Mouse (Mus musculus) embryonic facial prominence, embryonic 10.5 days (tissue): ENCODE data around the gene Tanc1. TPM values are rescaled to one million over a fixed set of nuclear protein-coding genes. Genes with fewer than 3 reads are reported as not detected.

Experiments
- DNase-seq: peaks from one replicate; pipeline ENCODE4 v3.0.0-alpha.2; 2017; ENCODE audit warnings: low spot score
- H3K27ac ChIP-seq: fragments of 300-500 bp; sonication (generic); replicated peaks from 2 replicates; pipeline ENCODE4 v1.5.1; 2016; ENCODE audit warnings: mild to moderate bottlenecking
- H3K27me3 ChIP-seq: fragments of 300-500 bp; sonication (generic); replicated peaks from 2 replicates; pipeline ENCODE4 v1.6.1; 2016; ENCODE audit warnings: low read depth, mild to moderate bottlenecking; ENCODE audit not compliant: poor library complexity, severe bottlenecking
- H3K36me3 ChIP-seq: fragments of 300-500 bp; sonication (generic); replicated peaks from 2 replicates; pipeline ENCODE4 v1.6.1; 2016; ENCODE audit warnings: mild to moderate bottlenecking, moderate library complexity
- H3K4me1 ChIP-seq: fragments of 300-500 bp; sonication (generic); 2 replicates; pipeline ENCODE4 v1.6.1; 2016
- H3K4me3 ChIP-seq: fragments of 300-500 bp; sonication (generic); 2 replicates; pipeline ENCODE4 v1.5.1; 2016; ENCODE audit warnings: mild to moderate bottlenecking, moderate library complexity
- H3K9me3 ChIP-seq: fragments of 300-500 bp; sonication (generic); 2 replicates; pipeline ENCODE4 v1.6.1; 2016; ENCODE audit warnings: mild to moderate bottlenecking
- WGBS: fragments of 180-500 bp; shearing (Covaris S2); methylation state at CpG from one replicate; pipeline ENCODE4 v1.1.7; 2016; 5-methylcytosine and 5-hydroxymethylcytosine counted together
- polyA plus RNA-seq: library from polyadenylated mRNA; unstranded; fragments of >200 nt; fragmentation: Nextera tagmentation; extraction: Ambion mirVana; gene quantifications from 2 replicates; pipeline ENCODE4 v1.2.1, GENCODE M21; 2016

Tanc1 gene
- polyA plus RNA-seq, 1 experiment from 2014 or later: 41.2 TPM

- Histone ChIP-seq H3K4me1 (peaks cover 50% of the 10 kb centered on the region), H3K36me3 (peaks cover 49% of the 10 kb centered on the region), H3K4me3 (0 out of 2 replicates have a peak overlapping the region, but pooled peaks have one; percentile 9), H3K27ac (peak overlapping the region; percentile 81), H3K27me3 (no peaks in the 10 kb centered on the region), H3K9me3 (no peaks in the 10 kb centered on the region)
- 19% methylated on average over 14 of the region's 14 CpGs for WGBS
- peak; percentile 85 for DNase-seq
Observed at GRCm38 (mm10) chr2:59828777-59829508, 217.1 kb downstream of the Tanc1 start.

DNA sequence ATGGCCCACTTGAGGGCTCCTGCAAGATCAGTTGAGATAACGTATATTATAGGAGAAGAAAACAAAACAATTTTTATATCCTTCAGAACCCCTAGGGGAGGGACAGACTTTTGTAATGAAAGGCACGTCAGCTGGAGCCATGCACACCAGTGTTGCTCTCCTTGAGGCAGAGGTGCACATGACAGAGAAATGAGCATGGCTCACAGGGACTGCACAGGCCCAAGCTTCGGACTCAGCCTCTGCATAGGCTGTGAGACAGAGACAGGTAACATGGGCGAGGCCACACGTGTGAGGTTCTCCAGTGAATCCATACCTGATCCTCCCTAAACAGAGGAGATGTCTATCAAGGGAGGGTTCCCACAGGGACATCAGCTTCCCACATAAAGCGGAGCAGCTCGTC lies 217.9 kb downstream of the Tanc1 start:
- peak overlapping the region; percentile 81 for H3K27ac ChIP-seq
- DNase-seq: no peak
- WGBS: 77% methylated on average over 7 of the region's 7 CpGs
- H3K4me3 ChIP-seq: no peak overlapping the region
- H3K36me3 ChIP-seq: peaks cover 49% of the 10 kb centered on the region
- no peaks in the 10 kb centered on the region for H3K27me3 ChIP-seq
- peaks cover 50% of the 10 kb centered on the region for H3K4me1 ChIP-seq
- no peaks in the 10 kb centered on the region for H3K9me3 ChIP-seq

DNA sequence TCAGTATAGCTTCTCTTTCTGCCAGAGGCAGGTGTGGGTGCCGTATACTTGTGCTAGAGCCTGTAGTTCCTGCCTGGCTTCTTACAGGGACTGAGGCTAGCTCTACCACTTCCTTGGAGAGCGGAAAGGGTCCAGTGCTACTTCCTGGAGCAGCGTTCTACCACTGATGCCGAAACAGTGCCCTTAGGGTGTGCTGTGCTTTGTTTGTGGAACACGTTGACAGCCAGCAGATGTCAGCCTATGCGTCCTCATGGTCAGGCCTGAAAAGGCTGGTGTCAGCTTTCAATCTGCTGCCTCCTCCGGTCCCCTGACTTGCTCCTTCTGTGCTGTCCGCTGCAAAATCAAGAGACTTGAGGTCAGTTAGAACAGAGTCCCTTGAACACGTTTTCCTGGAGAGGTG lies 218.3 kb downstream of the Tanc1 start:
- Histone ChIP-seq H3K9me3 (no peaks in the 10 kb centered on the region), H3K27ac (peak overlapping the region; percentile 81), H3K4me1 (peaks cover 50% of the 10 kb centered on the region), H3K36me3 (peaks cover 50% of the 10 kb centered on the region), H3K4me3 (no peak overlapping the region), H3K27me3 (no peaks in the 10 kb centered on the region)
- peak; percentile 71 for DNase-seq
- 14% methylated on average over 9 of the region's 9 CpGs for WGBS

DNA sequence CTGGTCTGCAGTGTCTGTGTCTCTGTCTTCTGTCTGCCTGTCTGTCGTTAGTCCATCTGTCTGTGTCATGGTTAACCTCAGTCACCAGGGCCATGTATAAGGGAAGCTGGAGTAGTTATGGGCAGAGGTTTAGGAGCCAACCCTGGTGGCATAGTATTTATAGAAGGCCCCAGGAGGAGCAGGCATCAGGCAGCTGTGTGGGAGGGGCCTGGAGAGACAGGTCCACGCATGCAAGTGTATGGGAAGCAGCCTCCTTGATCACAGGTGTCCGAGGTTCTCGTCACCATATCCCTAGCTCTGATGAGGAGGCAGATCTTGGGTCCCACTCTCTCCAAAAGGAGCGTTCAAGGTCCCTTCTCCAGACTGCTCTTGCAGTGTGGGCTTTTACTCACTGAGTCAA lies 219.1 kb downstream of the Tanc1 start:
- Histone ChIP-seq H3K27me3 (no peaks in the 10 kb centered on the region), H3K36me3 (peaks cover 58% of the 10 kb centered on the region), H3K27ac (peak overlapping the region; percentile 81), H3K4me3 (no peak overlapping the region), H3K4me1 (peaks cover 50% of the 10 kb centered on the region), H3K9me3 (no peaks in the 10 kb centered on the region)
- DNase-seq: no peak
- WGBS: 81% methylated on average over 5 of the region's 5 CpGs

DNA sequence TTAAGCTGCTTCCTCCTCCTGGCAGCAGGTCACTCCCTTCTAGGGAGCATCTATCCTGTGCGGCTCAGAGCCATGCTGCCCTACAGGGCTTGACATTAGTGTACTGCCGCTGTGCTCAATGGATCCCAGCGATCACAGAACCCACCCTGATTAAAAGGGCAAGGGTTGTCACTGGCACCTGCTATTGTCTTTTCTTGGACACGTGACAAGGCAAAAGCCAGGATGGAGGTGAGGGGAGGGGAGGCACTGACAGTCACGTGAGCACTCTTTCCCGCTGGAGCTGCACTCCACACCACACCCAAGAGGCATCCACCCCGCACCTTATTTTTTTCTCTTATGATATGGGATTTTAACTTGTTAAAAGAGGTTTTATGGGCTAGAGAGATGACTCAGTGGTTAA lies 220.0 kb downstream of the Tanc1 start:
- Histone ChIP-seq H3K4me1 (peaks cover 50% of the 10 kb centered on the region), H3K27ac (no peak overlapping the region), H3K4me3 (no peak overlapping the region), H3K27me3 (no peaks in the 10 kb centered on the region), H3K36me3 (peaks cover 58% of the 10 kb centered on the region), H3K9me3 (no peaks in the 10 kb centered on the region)
- no peak for DNase-seq
- 84% methylated on average over 7 of the region's 7 CpGs for WGBS

DNA sequence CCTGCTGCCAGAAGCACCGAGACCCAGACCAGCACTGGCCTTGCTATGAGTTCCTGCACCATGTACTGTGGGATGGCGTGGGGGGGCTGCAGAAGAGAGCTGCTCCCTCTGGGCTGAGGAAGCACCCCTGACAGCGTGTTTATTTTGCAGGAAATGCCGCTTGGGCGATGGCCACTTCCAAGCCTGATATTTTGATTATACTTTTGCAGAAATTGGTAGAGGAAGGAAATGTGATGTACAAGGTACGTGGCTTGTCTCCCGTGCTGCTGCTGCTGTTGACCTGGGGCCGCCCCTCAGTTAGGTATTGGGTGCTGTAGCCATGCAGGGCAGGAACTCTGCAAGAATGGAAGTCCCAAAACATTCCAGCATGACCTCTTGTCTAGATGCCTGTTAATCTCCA lies 227.0 kb downstream of the Tanc1 start:
- no peaks in the 10 kb centered on the region for H3K9me3 ChIP-seq
- H3K4me1 ChIP-seq: peaks cover 22% of the 10 kb centered on the region
- no peak overlapping the region for H3K27ac ChIP-seq
- DNase-seq: no peak
- WGBS: 91% methylated on average over 8 of the region's 8 CpGs
- H3K36me3 ChIP-seq: peaks cover 90% of the 10 kb centered on the region
- no peaks in the 10 kb centered on the region for H3K27me3 ChIP-seq
- H3K4me3 ChIP-seq: no peak overlapping the region

DNA sequence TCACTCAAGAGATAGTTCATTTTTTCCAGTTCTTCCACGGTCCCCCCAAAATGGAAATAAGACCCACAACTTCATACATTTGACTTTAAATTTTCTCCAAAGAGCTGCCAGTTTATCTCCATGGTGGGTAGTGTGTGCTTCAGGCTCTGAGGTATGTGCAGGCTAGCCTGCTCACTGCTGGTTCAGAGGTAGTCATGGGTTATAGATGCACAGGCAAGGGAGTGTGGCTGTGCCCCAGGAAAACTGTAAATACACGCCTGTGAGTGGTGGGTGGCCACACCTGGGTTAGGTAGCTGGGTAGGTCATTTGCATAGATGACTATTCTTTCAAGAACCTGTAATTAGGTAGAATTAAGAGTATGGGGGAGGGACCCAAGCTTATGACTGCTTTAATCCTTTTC lies 227.9 kb downstream of the Tanc1 start:
- DNase-seq: no peak
- WGBS: 79% methylated on average over 2 of the region's 2 CpGs
- H3K36me3 ChIP-seq: peaks cover 90% of the 10 kb centered on the region
- H3K27me3 ChIP-seq: no peaks in the 10 kb centered on the region
- no peak overlapping the region for H3K27ac ChIP-seq
- no peak overlapping the region for H3K4me3 ChIP-seq
- no peaks in the 10 kb centered on the region for H3K9me3 ChIP-seq
- H3K4me1 ChIP-seq: peaks cover 22% of the 10 kb centered on the region

- Histone ChIP-seq H3K4me3 (no peak overlapping the region), H3K9me3 (no peaks in the 10 kb centered on the region), H3K36me3 (peaks cover 90% of the 10 kb centered on the region), H3K27me3 (no peaks in the 10 kb centered on the region), H3K4me1 (peaks cover 22% of the 10 kb centered on the region), H3K27ac (no peak overlapping the region)
- DNase-seq: no peak
- 73% methylated on average over 4 of the region's 4 CpGs for WGBS
Observed at GRCm38 (mm10) chr2:59840191-59840590, 228.3 kb downstream of the Tanc1 start.

DNA sequence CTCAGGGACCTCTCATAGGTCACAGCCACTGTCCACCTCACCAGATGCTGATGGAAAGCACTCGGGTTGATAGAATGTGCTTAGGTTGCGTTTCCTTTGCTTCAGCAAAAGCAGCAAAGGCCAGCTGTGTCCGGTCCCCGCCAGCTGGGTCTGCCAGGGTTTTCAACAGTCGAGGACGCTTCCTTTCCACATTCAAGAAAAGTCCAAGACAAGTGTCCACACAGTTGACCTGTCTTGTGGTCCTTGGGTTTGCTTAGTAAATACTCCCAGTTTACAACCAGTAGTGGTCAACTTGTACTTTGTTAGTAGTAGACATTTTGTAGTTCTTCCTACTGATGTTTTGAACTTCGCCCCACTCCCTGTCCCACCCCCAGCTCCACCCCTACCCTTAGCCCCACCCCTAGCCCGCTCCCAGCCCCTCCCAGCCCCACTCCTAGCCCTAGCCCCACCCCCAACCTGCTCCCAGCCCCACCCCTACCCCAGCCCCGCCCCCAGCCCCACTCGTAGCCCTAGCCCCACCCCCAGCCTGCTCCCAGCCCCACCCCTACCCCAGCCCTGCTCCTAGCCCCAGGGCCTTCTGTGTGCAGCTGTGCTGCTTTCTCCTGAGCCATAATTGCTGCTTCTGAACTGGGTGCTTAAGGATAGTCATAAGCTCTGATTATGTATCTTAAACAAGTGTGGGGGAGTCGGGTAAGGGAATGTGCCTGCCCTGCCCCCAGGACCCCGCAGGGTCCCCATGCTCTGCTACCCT lies 229.5 kb downstream of the Tanc1 start:
- Histone ChIP-seq H3K27ac (peak overlapping the region; percentile 61), H3K36me3 (peaks cover 88% of the 10 kb centered on the region), H3K4me3 (0 out of 2 replicates have a peak overlapping the region, but pooled peaks have one; percentile 13), H3K4me1 (peaks cover 22% of the 10 kb centered on the region), H3K9me3 (no peaks in the 10 kb centered on the region), H3K27me3 (no peaks in the 10 kb centered on the region)
- WGBS: 54% methylated on average over 12 of the region's 12 CpGs
- peak; percentile 72 for DNase-seq

GRCm38 (mm10) chr2:59841944-59842343 lies 230.1 kb downstream of the Tanc1 start:
- Histone ChIP-seq H3K27ac (peak overlapping the region; percentile 61), H3K4me1 (peaks cover 22% of the 10 kb centered on the region), H3K27me3 (no peaks in the 10 kb centered on the region), H3K9me3 (no peaks in the 10 kb centered on the region), H3K4me3 (0 out of 2 replicates have a peak overlapping the region, but pooled peaks have one; percentile 13), H3K36me3 (peaks cover 88% of the 10 kb centered on the region)
- no peak for DNase-seq
- WGBS: 78% methylated on average over 11 of the region's 11 CpGs

- H3K27ac ChIP-seq: peak overlapping the region; percentile 61
- peaks cover 82% of the 10 kb centered on the region for H3K36me3 ChIP-seq
- H3K4me1 ChIP-seq: peaks cover 22% of the 10 kb centered on the region
- no peaks in the 10 kb centered on the region for H3K9me3 ChIP-seq
- no peak for DNase-seq
- H3K27me3 ChIP-seq: no peaks in the 10 kb centered on the region
- 82% methylated on average over 6 of the region's 6 CpGs for whole genome bisulfite sequencing
- no peak overlapping the region for H3K4me3 ChIP-seq
Observed at GRCm38 (mm10) chr2:59842556-59843008, 230.7 kb downstream of the Tanc1 start.

DNA sequence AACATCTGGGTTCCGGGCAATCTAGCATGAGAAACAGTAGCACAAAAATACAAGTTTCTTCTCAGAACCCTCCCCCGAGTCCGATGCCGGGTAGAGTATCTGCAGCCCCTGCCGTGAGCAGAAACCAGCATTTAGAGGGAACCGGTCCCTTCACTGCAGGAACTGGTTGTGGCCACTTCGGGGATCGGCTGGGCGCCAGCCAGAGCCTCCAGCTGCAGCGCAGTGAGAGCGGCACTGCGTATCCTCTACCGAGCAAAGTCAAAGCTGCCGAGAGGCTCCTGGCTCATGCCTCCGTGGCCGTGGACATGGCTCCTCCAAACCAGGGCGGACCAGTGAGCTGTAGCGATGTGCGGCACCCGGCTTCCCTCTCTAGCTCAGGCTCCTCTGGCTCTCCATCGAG lies 231.3 kb downstream of the Tanc1 start:
- peaks cover 22% of the 10 kb centered on the region for H3K4me1 ChIP-seq
- 85% methylated on average over 21 of the region's 21 CpGs for WGBS
- no peaks in the 10 kb centered on the region for H3K9me3 ChIP-seq
- no peaks in the 10 kb centered on the region for H3K27me3 ChIP-seq
- no peak overlapping the region for H3K4me3 ChIP-seq
- peaks cover 76% of the 10 kb centered on the region for H3K36me3 ChIP-seq
- no peak overlapping the region; the same call in 1 of the 2 replicates for H3K27ac ChIP-seq
- DNase-seq: no peak

- 89% methylated on average over 6 of the region's 6 CpGs for WGBS
- no peaks in the 10 kb centered on the region for H3K9me3 ChIP-seq
- no peak overlapping the region for H3K27ac ChIP-seq
- no peak for DNase-seq
- H3K4me3 ChIP-seq: no peak overlapping the region
- H3K4me1 ChIP-seq: peaks cover 20% of the 10 kb centered on the region
- H3K27me3 ChIP-seq: no peaks in the 10 kb centered on the region
- H3K36me3 ChIP-seq: peaks cover 69% of the 10 kb centered on the region
Observed at GRCm38 (mm10) chr2:59843848-59844247, 232.0 kb downstream of the Tanc1 start.
